Mouse (Mus musculus) heart, embryonic 14.5 days (tissue): ENCODE data around the gene Camta2. TPM values are rescaled to one million over a fixed set of nuclear protein-coding genes. Genes with fewer than 3 reads are reported as not detected.

Source experiments
- ATAC-seq: fragments of 200-750 bp; cut with Nextera tagmentation; 2 replicates; pipeline ENCODE4 v1.8.0; 2017; ENCODE audit warnings: low read depth, moderate TSS enrichment; ENCODE audit not compliant: insufficient number of reproducible peaks, insufficient read depth, low FRiP score
- H3K27ac ChIP-seq, 2 experiments: fragments of 200-500 bp in 1 of 2; fragments of 300-500 bp in 1 of 2; sonication (generic) in 1 of 2; replicated peaks in 1 of 2; 2 replicates each; pipeline ENCODE4 v1.5.1; 2012 to 2014; ENCODE audit warnings: low read depth in 2 of 2, low read length in 2 of 2, control low read depth in 1 of 2, mild to moderate bottlenecking in 1 of 2, mixed read lengths in 1 of 2; ENCODE audit not compliant: control insufficient read depth in 1 of 2, insufficient read depth in 1 of 2
- H3K27me3 ChIP-seq: fragments of 300-500 bp; sonication (generic); 2 replicates; pipeline ENCODE4 v1.6.1; 2014; ENCODE audit warnings: mild to moderate bottlenecking, low read length, control low read depth; ENCODE audit not compliant: control insufficient read depth, insufficient read depth
- H3K36me3 ChIP-seq: fragments of 300-500 bp; sonication (generic); 2 replicates; pipeline ENCODE4 v1.6.1; 2014; ENCODE audit warnings: mild to moderate bottlenecking, control low read depth, low read length, mixed read lengths; ENCODE audit not compliant: control insufficient read depth, insufficient read depth
- H3K4me1 ChIP-seq, 2 experiments: fragments of 200-500 bp in 1 of 2; fragments of 300-500 bp in 1 of 2; sonication (generic) in 1 of 2; 2 replicates each; pipeline ENCODE4 v1.6.1; 2012 to 2014; ENCODE audit warnings: low read length in 2 of 2, control low read depth in 1 of 2, mixed read lengths in 1 of 2; ENCODE audit not compliant: control insufficient read depth in 2 of 2, insufficient read depth in 2 of 2
- H3K4me2 ChIP-seq: fragments of 300-500 bp; sonication (generic); 2 replicates; pipeline ENCODE4 v1.6.1; 2014; ENCODE audit warnings: mild to moderate bottlenecking, low read length
- H3K4me3 ChIP-seq, 2 experiments: fragments of 200-500 bp in 1 of 2; fragments of 300-500 bp in 1 of 2; sonication (generic) in 1 of 2; 2 replicates each; pipeline ENCODE4 v1.5.1; 2012 to 2014; ENCODE audit warnings: low read length in 2 of 2, mild to moderate bottlenecking in 2 of 2, control low read depth in 1 of 2, low read depth in 1 of 2, moderate library complexity in 1 of 2; ENCODE audit not compliant: control insufficient read depth in 1 of 2, insufficient read depth in 1 of 2
- H3K9ac ChIP-seq: fragments of 300-500 bp; sonication (generic); 2 replicates; pipeline ENCODE4 v1.6.1; 2014; ENCODE audit warnings: mild to moderate bottlenecking, low read length
- H3K9me3 ChIP-seq: fragments of 300-500 bp; sonication (generic); 2 replicates; pipeline ENCODE4 v1.6.1; 2016; ENCODE audit warnings: low read length, control low read depth; ENCODE audit not compliant: control insufficient read depth
- WGBS: fragments of 180-500 bp; shearing (Covaris S2); extraction: QIAGEN DNeasy Blood & Tissue Kit; methylation state at CpG from one replicate; pipeline ENCODE4 v1.1.7; 2014; 5-methylcytosine and 5-hydroxymethylcytosine counted together
- microRNA-seq: library from miRNA; unstranded; fragments of <30 nt; microRNA quantifications from one replicate; pipeline ENCODE4, GENCODE M21; 2016
- polyA plus RNA-seq: library from polyadenylated mRNA; unstranded; fragments of >200 nt; fragmentation: Nextera tagmentation; extraction: Ambion mirVana; gene quantifications from 2 replicates; pipeline ENCODE4 v1.2.1, GENCODE M21; 2014

Gene Camta2
- polyA plus RNA-seq, 1 experiment from 2014 or later, result 13.8 TPM

DNA sequence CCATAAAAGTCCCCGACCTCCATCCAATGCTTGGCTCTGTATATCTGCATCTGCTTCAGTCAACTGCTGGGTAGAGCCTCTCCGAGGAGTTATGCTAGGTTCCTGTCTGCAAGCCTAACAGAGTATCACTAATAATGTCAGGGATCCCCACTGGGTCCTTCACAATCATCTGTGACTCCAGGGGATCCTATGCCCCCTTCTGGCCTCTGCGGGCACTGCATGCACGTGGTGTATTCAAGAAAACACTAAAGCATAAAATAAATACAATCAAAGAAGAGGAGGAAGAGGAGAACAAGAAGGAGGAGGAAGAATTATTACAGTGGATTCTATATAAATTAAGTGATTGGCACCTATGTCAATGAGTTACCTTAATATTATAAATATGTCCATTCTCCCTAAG is 62.4 kb downstream of the Camta2 start:
- WGBS, result 48% methylated on average over 4 of the region's 4 CpGs
- no peak overlapping the region for H3K27ac ChIP-seq
- peaks cover 0 to 2% of the 10 kb centered on the region in 2 experiments; a peak in 1 of 4 replicates for H3K4me1 ChIP-seq
- no peaks in the 10 kb centered on the region for H3K9me3 ChIP-seq
- no peaks in the 10 kb centered on the region for H3K27me3 ChIP-seq
- ATAC-seq, result no peak
- no peak overlapping the region for H3K9ac ChIP-seq
- H3K36me3 ChIP-seq, result no peaks in the 10 kb centered on the region
- no peak overlapping the region for H3K4me3 ChIP-seq
- no peak overlapping the region for H3K4me2 ChIP-seq

DNA sequence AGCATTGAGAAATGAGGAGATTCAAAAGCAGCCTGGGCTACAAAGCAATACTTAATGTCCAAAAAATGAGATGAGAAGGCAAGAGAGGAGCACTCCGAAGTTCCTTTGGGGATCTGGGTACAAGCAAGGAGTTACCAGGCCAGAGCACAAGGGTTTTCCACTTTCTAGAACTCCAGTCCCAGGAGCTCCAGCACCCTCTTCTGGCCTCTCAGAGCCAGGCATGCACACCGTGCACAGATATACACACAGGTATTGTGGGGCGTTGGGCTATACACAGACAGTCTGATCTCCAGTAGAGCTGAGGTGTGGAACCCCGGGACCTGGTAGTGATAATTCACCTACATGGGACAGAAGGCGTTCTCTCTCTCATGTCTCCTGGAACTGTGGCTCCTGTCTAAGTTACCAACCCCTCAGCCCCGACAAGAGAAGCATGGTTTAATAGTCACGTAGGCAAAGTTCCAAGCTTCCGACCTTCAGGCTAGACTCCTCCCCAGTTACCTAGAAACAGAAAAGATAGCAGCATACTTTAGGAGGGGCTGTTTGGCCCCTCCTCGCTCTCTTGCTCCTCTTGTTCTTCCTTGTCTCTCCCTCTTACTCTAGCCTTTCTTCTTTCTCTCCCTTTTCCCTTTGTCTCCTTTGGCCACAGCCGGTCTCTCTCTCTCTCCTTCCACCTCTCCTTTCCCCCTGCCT is 64.7 kb downstream of the Camta2 start:
- H3K4me2 ChIP-seq, result no peak overlapping the region
- no peak for ATAC-seq
- no peak overlapping the region for H3K9ac ChIP-seq
- no peak overlapping the region for H3K4me3 ChIP-seq
- peaks cover 0 to 2% of the 10 kb centered on the region in 2 experiments; a peak in 1 of 4 replicates for H3K4me1 ChIP-seq
- H3K27ac ChIP-seq, result no peak overlapping the region
- 58% methylated on average over 10 of the region's 10 CpGs for WGBS
- H3K36me3 ChIP-seq, result no peaks in the 10 kb centered on the region
- H3K27me3 ChIP-seq, result no peaks in the 10 kb centered on the region
- H3K9me3 ChIP-seq, result no peaks in the 10 kb centered on the region

GRCm38 (mm10) chr11:70621972-70622814 is 65.7 kb downstream of the Camta2 start:
- WGBS, result 33% methylated on average over 7 of the region's 7 CpGs
- H3K9ac ChIP-seq, result no peak overlapping the region
- no peaks in the 10 kb centered on the region for H3K27me3 ChIP-seq
- H3K4me1 ChIP-seq, result peaks cover 0 to 2% of the 10 kb centered on the region in 2 experiments; a peak in 1 of 4 replicates
- no peaks in the 10 kb centered on the region for H3K36me3 ChIP-seq
- ATAC-seq, result no peak
- no peaks in the 10 kb centered on the region for H3K9me3 ChIP-seq
- no peak overlapping the region for H3K27ac ChIP-seq
- no peak overlapping the region for H3K4me2 ChIP-seq
- H3K4me3 ChIP-seq, result no peak overlapping the region

Small RNAs within 50 kb of the gene (microRNA-seq; reads per million reads assigned to microRNA genes)
- gene Mir6925, result not detected

Other genes with a start within 250 kb of the Camta2 start
- 25.1 and 26.8 TPM in 2 replicates for gene Med11, start 236.2 kb downstream of the Camta2 start, polyA plus RNA-seq
- gene Zmynd15, start 228.7 kb downstream of the Camta2 start, polyA plus RNA-seq, result 0.95 and 2.0 TPM in 2 replicates
- 9.4 and 10.3 TPM in 2 replicates for gene Cxcl16, start 228.1 kb downstream of the Camta2 start, polyA plus RNA-seq
- 8.7 and 10.5 TPM in 2 replicates for gene Tm4sf5, start 182.9 kb downstream of the Camta2 start, polyA plus RNA-seq
- gene Vmo1, start 173.5 kb downstream of the Camta2 start, polyA plus RNA-seq, result 0.32 and 0.43 TPM in 2 replicates
- gene Gltpd2, start 168.9 kb downstream of the Camta2 start, polyA plus RNA-seq, result 0.27 and 0.49 TPM in 2 replicates
- 625 and 657 TPM in 2 replicates for gene Psmb6, start 162.7 kb downstream of the Camta2 start, polyA plus RNA-seq
- gene Gm40193, start 155.2 kb downstream of the Camta2 start, polyA plus RNA-seq, result not detected in 2 replicates
- gene Pld2, start 148.0 kb downstream of the Camta2 start, polyA plus RNA-seq, result 11.1 and 11.7 TPM in 2 replicates
- 12.7 and 13.2 TPM in 2 replicates for gene Mink1, start 125.2 kb downstream of the Camta2 start, polyA plus RNA-seq
- not detected in 2 replicates for gene 4930544D05Rik, start 72.3 kb downstream of the Camta2 start, polyA plus RNA-seq
- not detected in 2 replicates for gene Chrne, start 68.9 kb downstream of the Camta2 start, polyA plus RNA-seq
- 0.74 and 1.2 TPM in 2 replicates for gene Gp1ba, start 49.0 kb downstream of the Camta2 start, polyA plus RNA-seq
- gene Rnf167, start 40.9 kb downstream of the Camta2 start, polyA plus RNA-seq, result 73.2 and 75.9 TPM in 2 replicates
- 290 and 303 TPM in 2 replicates for gene Slc25a11, start 40.6 kb downstream of the Camta2 start, polyA plus RNA-seq
- 1,353 and 1,384 TPM in 2 replicates for gene Pfn1, start 33.5 kb downstream of the Camta2 start, polyA plus RNA-seq
- 468 and 495 TPM in 2 replicates for gene Eno3, start 30.9 kb downstream of the Camta2 start, polyA plus RNA-seq
- 177 TPM in 2 replicates for gene Spag7, start 18.7 kb downstream of the Camta2 start, polyA plus RNA-seq
- gene Inca1, start 12.1 kb upstream of the Camta2 start, polyA plus RNA-seq, result 2.1 and 2.7 TPM in 2 replicates
- 13.9 and 18.9 TPM in 2 replicates for gene Kif1c, start 12.4 kb upstream of the Camta2 start, polyA plus RNA-seq
- gene Zfp3, start 76.1 kb upstream of the Camta2 start, polyA plus RNA-seq, result 9.3 and 9.9 TPM in 2 replicates
- 0.50 and 0.62 TPM in 2 replicates for gene Scimp, start 124.5 kb upstream of the Camta2 start, polyA plus RNA-seq
- gene Rabep1, start 156.7 kb upstream of the Camta2 start, polyA plus RNA-seq, result 27.6 and 27.7 TPM in 2 replicates